Mouse (Mus musculus) adrenal gland (tissue): ENCODE results near the gene Cmtm7.

Experiments used
- intact Hi-C: fragments of 180-260 bp; cut with DNase I; formaldehyde crosslinking; loops from one replicate; pipeline ENCODE4 v1.15.1; 2025

Gene Cmtm7

GRCm38 (mm10) chr9:114768066-114768465 is 13.6 kb downstream of the Cmtm7 start:
- intact Hi-C loops = no loop called here

- intact Hi-C loops = no loop called here
Observed at GRCm38 (mm10) chr9:114767507-114767906, 14.1 kb downstream of the Cmtm7 start.

- intact Hi-C loops = no loop called here
Observed at GRCm38 (mm10) chr9:114767030-114767429, 14.6 kb downstream of the Cmtm7 start.

GRCm38 (mm10) chr9:114763341-114763740 is 18.3 kb downstream of the Cmtm7 start:
- intact Hi-C loops = loop anchor here (5.0 kb wide), 1 partner anchor 54 kb away; no protein-coding TSS in a partner anchor

- intact Hi-C loops = loop anchor here (5.0 kb wide), 1 partner anchor 55 kb away; no protein-coding TSS in a partner anchor
Observed at GRCm38 (mm10) chr9:114761848-114762247, 19.8 kb downstream of the Cmtm7 start.

GRCm38 (mm10) chr9:114760353-114760752 is 21.3 kb downstream of the Cmtm7 start:
- intact Hi-C loops = loop anchor here (5.0 kb wide), 1 partner anchor 57 kb away; no protein-coding TSS in a partner anchor

- intact Hi-C loops = loop anchor here (5.0 kb wide), 1 partner anchor 57 kb away; no protein-coding TSS in a partner anchor
Observed at GRCm38 (mm10) chr9:114759886-114760285, 21.8 kb downstream of the Cmtm7 start.

GRCm38 (mm10) chr9:114758801-114759200 is 22.9 kb downstream of the Cmtm7 start:
- intact Hi-C loops = no loop called here

- intact Hi-C loops = no loop called here
Observed at GRCm38 (mm10) chr9:114758272-114758671, 23.4 kb downstream of the Cmtm7 start.

- intact Hi-C loops = loop anchor here (5.0 kb wide), 1 partner anchor 44 kb away; no protein-coding TSS in a partner anchor
Observed at GRCm38 (mm10) chr9:114752863-114753484, 28.7 kb downstream of the Cmtm7 start.

GRCm38 (mm10) chr9:114752311-114752710 is 29.3 kb downstream of the Cmtm7 start:
- intact Hi-C loops = loop anchor here (5.0 kb wide), 1 partner anchor 45 kb away; no protein-coding TSS in a partner anchor

- intact Hi-C loops = loop anchor here (5.0 kb wide), 1 partner anchor 46 kb away; no protein-coding TSS in a partner anchor
Observed at GRCm38 (mm10) chr9:114751582-114751981, 30.1 kb downstream of the Cmtm7 start.

GRCm38 (mm10) chr9:114747466-114747865 is 34.2 kb downstream of the Cmtm7 start:
- intact Hi-C loops = no loop called here

- intact Hi-C loops = no loop called here
Observed at GRCm38 (mm10) chr9:114747012-114747411, 34.6 kb downstream of the Cmtm7 start.

- intact Hi-C loops = no loop called here
Observed at GRCm38 (mm10) chr9:114745654-114746053, 36.0 kb downstream of the Cmtm7 start.

GRCm38 (mm10) chr9:114745163-114745562 is 36.5 kb downstream of the Cmtm7 start:
- intact Hi-C loops = no loop called here

GRCm38 (mm10) chr9:114742731-114743130 is 38.9 kb downstream of the Cmtm7 start:
- intact Hi-C loops = no loop called here

GRCm38 (mm10) chr9:114740336-114740735 is 41.3 kb downstream of the Cmtm7 start:
- intact Hi-C loops = no loop called here

GRCm38 (mm10) chr9:114736442-114736841 is 45.2 kb downstream of the Cmtm7 start:
- intact Hi-C loops = no loop called here

- intact Hi-C loops = no loop called here
Observed at GRCm38 (mm10) chr9:114733238-114733637, 48.4 kb downstream of the Cmtm7 start.

GRCm38 (mm10) chr9:114731871-114732682 is 49.6 kb downstream of the Cmtm7 start:
- intact Hi-C loops = no loop called here
